In the genomic region with DNA sequence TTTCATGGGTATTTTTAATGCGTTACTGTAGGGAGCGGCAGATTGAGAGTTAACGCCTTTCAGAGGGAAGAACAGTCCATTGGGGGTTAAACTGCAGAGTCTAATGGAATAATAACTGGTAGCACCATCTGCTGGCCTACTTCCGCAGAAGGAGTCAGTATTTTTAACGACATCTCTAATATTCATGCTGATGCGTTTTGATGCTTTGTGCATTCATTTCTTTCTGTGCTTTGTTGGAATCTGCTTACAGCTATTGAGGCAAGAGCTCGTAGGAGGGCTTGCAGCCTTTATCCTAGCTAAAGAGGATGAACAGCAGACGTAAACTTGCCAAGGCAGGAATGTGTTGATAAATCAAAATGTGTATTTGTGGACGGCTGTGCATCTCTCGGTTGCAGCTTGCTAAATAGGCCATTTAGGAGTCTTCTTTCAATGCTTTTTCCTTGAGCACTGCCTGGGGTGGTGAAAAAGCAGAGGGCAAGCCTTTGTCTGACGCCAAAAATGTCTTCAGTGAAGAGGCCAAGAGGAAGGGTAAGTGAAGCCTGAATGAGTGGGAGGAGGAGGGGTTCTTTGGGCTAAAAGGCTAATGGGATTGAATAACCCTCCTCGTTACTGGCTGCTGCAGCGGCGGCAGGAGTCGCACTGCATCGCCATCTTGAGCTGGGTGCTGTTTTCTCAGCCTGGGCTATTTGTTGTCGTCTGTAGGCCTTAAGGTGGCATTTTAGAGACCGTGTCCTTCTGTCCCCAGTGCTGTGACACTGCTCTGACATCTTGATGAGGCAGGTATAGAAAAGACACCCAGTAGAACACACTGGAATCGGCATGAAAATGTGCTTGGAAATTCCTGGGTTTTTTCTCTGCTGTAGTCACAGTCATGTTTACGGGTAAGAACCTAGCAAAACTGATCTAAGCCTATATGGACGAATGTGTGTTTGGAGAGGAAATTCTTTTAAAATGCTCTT, we compare ENCODE assay signal across 8 mouse cellular contexts.
DNase-seq lines count a peak whose midpoint lies in the region; ATAC-seq and TF ChIP-seq lines count a peak whose summit lies in the region.

No protein-coding gene starts in this region.

- ATAC-seq in heart, embryonic 14.5 days (ENCODE audit: insufficient number of reproducible peaks, insufficient read depth, low FRiP score, low read depth) = peak; percentile 90
- peak; percentile 86 for ATAC-seq in liver, embryonic 13.5 days (ENCODE audit: low read depth)
- peak; percentile 93 for ATAC-seq in neural tube, embryonic 11.5 days (ENCODE audit: insufficient read depth, low FRiP score, low TSS enrichment)
- peak; percentile 91 for ATAC-seq in stomach, postnatal 0 days (ENCODE audit: low FRiP score, low TSS enrichment)

- H3K9ac ChIP-seq in heart, embryonic 14.5 days (ENCODE audit: low read length) = peak overlapping the region; percentile 88
- peak overlapping the region; percentile 75 for H3K9ac ChIP-seq in liver, embryonic 13.5 days
- H3K9ac ChIP-seq in neural tube, embryonic 11.5 days (ENCODE audit: low read length) = peak overlapping the region; percentile 63
- peak overlapping the region; percentile 71 for H3K9ac ChIP-seq in stomach, postnatal 0 days (ENCODE audit: low read length)

- H3K4me2 ChIP-seq in heart, embryonic 14.5 days (ENCODE audit: low read length) = peak overlapping the region; percentile 80
- peak overlapping the region; percentile 77 for H3K4me2 ChIP-seq in liver, embryonic 13.5 days
- H3K4me2 ChIP-seq in neural tube, embryonic 11.5 days (ENCODE audit: low read depth) = peak overlapping the region; percentile 56
- peak overlapping the region; percentile 55 for H3K4me2 ChIP-seq in stomach, postnatal 0 days (replicated peaks; ENCODE audit: low read depth)

- peak overlapping the region; percentile 97 to 98 for H3K27ac ChIP-seq in heart, embryonic 14.5 days (replicated peaks in 1 of 2; ENCODE audit: control insufficient read depth in 1 of 2, insufficient read depth in 1 of 2, low read depth in 2 of 2, low read length in 2 of 2)
- H3K27ac ChIP-seq in liver, embryonic 13.5 days = peak overlapping the region; percentile 88
- H3K27ac ChIP-seq in neural tube, embryonic 11.5 days (ENCODE audit: low read depth, low read length) = peak overlapping the region; percentile 97
- H3K27ac ChIP-seq in stomach, postnatal 0 days (replicated peaks) = peak overlapping the region; percentile 96

- peak overlapping the region; percentile 56 to 57 for H3K4me3 ChIP-seq in heart, embryonic 14.5 days (ENCODE audit: control insufficient read depth in 1 of 2, insufficient read depth in 1 of 2, low read depth in 1 of 2, low read length in 2 of 2)
- peak overlapping the region; percentile 59 for H3K4me3 ChIP-seq in liver, embryonic 13.5 days (replicated peaks)
- peak overlapping the region; percentile 37 for H3K4me3 ChIP-seq in neural tube, embryonic 11.5 days (ENCODE audit: low read depth, low read length)
- H3K4me3 ChIP-seq in stomach, postnatal 0 days (ENCODE audit: low read depth, low read length) = peak overlapping the region; percentile 44

- H3K36me3 ChIP-seq in heart, embryonic 14.5 days (ENCODE audit: control insufficient read depth, insufficient read depth, low read length) = peaks cover 12% of the 10 kb centered on the region
- no peaks in the 10 kb centered on the region; the same call in 1 of the 2 replicates for H3K36me3 ChIP-seq in liver, embryonic 13.5 days
- H3K36me3 ChIP-seq in neural tube, embryonic 11.5 days (ENCODE audit: control insufficient read depth, insufficient read depth, low read length) = no peaks in the 10 kb centered on the region
- H3K36me3 ChIP-seq in stomach, postnatal 0 days (ENCODE audit: control insufficient read depth, insufficient read depth, low read length) = no peaks in the 10 kb centered on the region

- TF ChIP-seq CTCF in stomach, postnatal 0 days (IDR thresholded peaks at IDR 0.05; ENCODE audit: low read depth) = peak; percentile 83

- no peaks in the 10 kb centered on the region for H3K9me3 ChIP-seq in heart, embryonic 14.5 days (ENCODE audit: control insufficient read depth, low read length)
- no peaks in the 10 kb centered on the region for H3K9me3 ChIP-seq in liver, embryonic 13.5 days (replicated peaks)
- H3K9me3 ChIP-seq in neural tube, embryonic 11.5 days (ENCODE audit: control insufficient read depth, low read length) = no peaks in the 10 kb centered on the region
- H3K9me3 ChIP-seq in stomach, postnatal 0 days (ENCODE audit: control insufficient read depth, low read length) = no peaks in the 10 kb centered on the region

- peak; percentile 2 for TF ChIP-seq EP300 in stomach, postnatal 0 days (optimal IDR thresholded peaks at IDR 0.05)

- whole genome bisulfite sequencing in heart, embryonic 14.5 days = 2% methylated on average over 21 of the region's 21 CpGs
- 11% methylated on average over 21 of the region's 21 CpGs for WGBS in liver, embryonic 13.5 days (ENCODE audit: insufficient replicate concordance)
- WGBS in neural tube, embryonic 11.5 days = 3% methylated on average over 21 of the region's 21 CpGs
- WGBS in stomach, postnatal 0 days = under 1% methylated on average over 21 of the region's 21 CpGs

- H3K4me1 ChIP-seq in heart, embryonic 14.5 days (ENCODE audit: control insufficient read depth in 2 of 2, insufficient read depth in 2 of 2, low read length in 2 of 2) = peaks cover 0 to 14% of the 10 kb centered on the region in 2 experiments; a peak in 2 of 4 replicates
- H3K4me1 ChIP-seq in liver, embryonic 13.5 days (replicated peaks) = peaks cover 29% of the 10 kb centered on the region
- peaks cover 2% of the 10 kb centered on the region; the same call in 1 of the 2 replicates for H3K4me1 ChIP-seq in neural tube, embryonic 11.5 days (ENCODE audit: control insufficient read depth, insufficient read depth, low read length)
- H3K4me1 ChIP-seq in stomach, postnatal 0 days (replicated peaks; ENCODE audit: control insufficient read depth, insufficient read depth) = no peaks in the 10 kb centered on the region

- DNase-seq in CD8-positive naive resting alpha-beta T cell, adult 2 months (ENCODE audit: low read depth in 2 of 2, low spot score in 2 of 2) = peak; percentile 14 to 36
- DNase-seq in c-Kit-negative CD71-positive TER-119-positive erythroid progenitor cells, embryonic 14.5 days (ENCODE audit: low read depth, low spot score) = peak; percentile 36
- peak; percentile 70 for DNase-seq in fibroblast of lung, adult 2 months (ENCODE audit: low read depth)
- DNase-seq in kidney, postnatal 14 days = peak; percentile 82
- DNase-seq in liver, embryonic 13.5 days = peak; percentile 56
- peak; percentile 83 for DNase-seq in neural tube, embryonic 11.5 days (ENCODE audit: low spot score)
- peak; percentile 71 for DNase-seq in stomach, postnatal 0 days (ENCODE audit: low spot score)

- no peaks in the 10 kb centered on the region for H3K27me3 ChIP-seq in heart, embryonic 14.5 days (ENCODE audit: control insufficient read depth, insufficient read depth, low read length)
- H3K27me3 ChIP-seq in liver, embryonic 13.5 days = no peaks in the 10 kb centered on the region
- H3K27me3 ChIP-seq in neural tube, embryonic 11.5 days (ENCODE audit: control insufficient read depth, insufficient read depth, low read length) = no peaks in the 10 kb centered on the region
- H3K27me3 ChIP-seq in stomach, postnatal 0 days (ENCODE audit: control insufficient read depth, insufficient read depth, low read length) = no peaks in the 10 kb centered on the region

Comparison
In these comparisons a context has a peak if more than half of its experiments do, and no peak if none do; other contexts are left out.
1. Peak in every context shown above with its lines: DNase-seq, ATAC-seq, H3K4me3 ChIP-seq and H3K27ac ChIP-seq.
2. DNase-seq: peak in every context shown above with its lines; median percentile 83 in neural tube, embryonic 11.5 days; 82 in kidney, postnatal 14 days; 71 in stomach, postnatal 0 days; 70 in fibroblast of lung, adult 2 months; 56 in liver, embryonic 13.5 days; 36 in c-Kit-negative CD71-positive TER-119-positive erythroid progenitor cells, embryonic 14.5 days; 25 in CD8-positive naive resting alpha-beta T cell, adult 2 months.